Mouse (Mus musculus): Measurements from ENCODE around the gene Slc16a9. TPM values are rescaled to one million over a fixed set of nuclear protein-coding genes. Genes with fewer than 3 reads are reported as not detected.
A peak's percentile ranks its signal among the peaks of the same experiment; 100 is the strongest.

Slc16a9 gene
- polyA plus RNA-seq, 1 experiment: 5.0 TPM

- DNase-seq (ENCODE audit: low read depth): no peak
Observed at GRCm38 (mm10) chr10:70250354-70250753, 5.5 kb downstream of the Slc16a9 start.

- no peak for DNase-seq (ENCODE audit: low read depth)
Observed at GRCm38 (mm10) chr10:70250766-70251165, 5.9 kb downstream of the Slc16a9 start.

- no peak for DNase-seq (ENCODE audit: low read depth)
Observed at GRCm38 (mm10) chr10:70254666-70255065, 9.8 kb downstream of the Slc16a9 start.

- no peak for DNase-seq (ENCODE audit: low read depth)
Observed at GRCm38 (mm10) chr10:70255601-70256210, 10.8 kb downstream of the Slc16a9 start.

- no peak for DNase-seq (ENCODE audit: low read depth)
Observed at GRCm38 (mm10) chr10:70257029-70257428, 12.1 kb downstream of the Slc16a9 start.

- no peak for DNase-seq (ENCODE audit: low read depth)
Observed at GRCm38 (mm10) chr10:70260904-70261303, 16.0 kb downstream of the Slc16a9 start.

GRCm38 (mm10) chr10:70262051-70262450 lies 17.2 kb downstream of the Slc16a9 start:
- no peak for DNase-seq (ENCODE audit: low read depth)

- peak; percentile 97 for DNase-seq (ENCODE audit: low read depth)
Observed at GRCm38 (mm10) chr10:70263681-70264189, 18.8 kb downstream of the Slc16a9 start.

GRCm38 (mm10) chr10:70264337-70265036 lies 19.6 kb downstream of the Slc16a9 start:
- DNase-seq (ENCODE audit: low read depth): no peak

- DNase-seq (ENCODE audit: low read depth): no peak
Observed at GRCm38 (mm10) chr10:70266501-70266900, 21.6 kb downstream of the Slc16a9 start.

- DNase-seq (ENCODE audit: low read depth): no peak
Observed at GRCm38 (mm10) chr10:70268581-70269446, 23.9 kb downstream of the Slc16a9 start.

- no peak for DNase-seq (ENCODE audit: low read depth)
Observed at GRCm38 (mm10) chr10:70269447-70269787, 24.5 kb downstream of the Slc16a9 start.

- DNase-seq (ENCODE audit: low read depth): no peak
Observed at GRCm38 (mm10) chr10:70276678-70277077, 31.8 kb downstream of the Slc16a9 start.

- DNase-seq (ENCODE audit: low read depth): no peak
Observed at GRCm38 (mm10) chr10:70279349-70279748, 34.4 kb downstream of the Slc16a9 start.

- no peak for DNase-seq (ENCODE audit: low read depth)
Observed at GRCm38 (mm10) chr10:70287825-70288235, 42.9 kb downstream of the Slc16a9 start.

- DNase-seq (ENCODE audit: low read depth): no peak
Observed at GRCm38 (mm10) chr10:70288406-70289327, 43.8 kb downstream of the Slc16a9 start.

- no peak for DNase-seq (ENCODE audit: low read depth)
Observed at GRCm38 (mm10) chr10:70292014-70292413, 47.1 kb downstream of the Slc16a9 start.

GRCm38 (mm10) chr10:70294094-70294493 lies 49.2 kb downstream of the Slc16a9 start:
- DNase-seq (ENCODE audit: low read depth): no peak

GRCm38 (mm10) chr10:70296531-70297366 lies 51.8 kb downstream of the Slc16a9 start:
- peak; percentile 36 for DNase-seq (ENCODE audit: low read depth)

GRCm38 (mm10) chr10:70299118-70299517 lies 54.2 kb downstream of the Slc16a9 start:
- DNase-seq (ENCODE audit: low read depth): no peak
